Mouse (Mus musculus): ENCODE results near the gene Zfhx3. TPM values are rescaled to one million over a fixed set of nuclear protein-coding genes. Genes with fewer than 3 reads are reported as not detected.

Gene Zfhx3
- polyA plus RNA-seq, 1 experiment from 2014 or later: 13.9 TPM

DNA sequence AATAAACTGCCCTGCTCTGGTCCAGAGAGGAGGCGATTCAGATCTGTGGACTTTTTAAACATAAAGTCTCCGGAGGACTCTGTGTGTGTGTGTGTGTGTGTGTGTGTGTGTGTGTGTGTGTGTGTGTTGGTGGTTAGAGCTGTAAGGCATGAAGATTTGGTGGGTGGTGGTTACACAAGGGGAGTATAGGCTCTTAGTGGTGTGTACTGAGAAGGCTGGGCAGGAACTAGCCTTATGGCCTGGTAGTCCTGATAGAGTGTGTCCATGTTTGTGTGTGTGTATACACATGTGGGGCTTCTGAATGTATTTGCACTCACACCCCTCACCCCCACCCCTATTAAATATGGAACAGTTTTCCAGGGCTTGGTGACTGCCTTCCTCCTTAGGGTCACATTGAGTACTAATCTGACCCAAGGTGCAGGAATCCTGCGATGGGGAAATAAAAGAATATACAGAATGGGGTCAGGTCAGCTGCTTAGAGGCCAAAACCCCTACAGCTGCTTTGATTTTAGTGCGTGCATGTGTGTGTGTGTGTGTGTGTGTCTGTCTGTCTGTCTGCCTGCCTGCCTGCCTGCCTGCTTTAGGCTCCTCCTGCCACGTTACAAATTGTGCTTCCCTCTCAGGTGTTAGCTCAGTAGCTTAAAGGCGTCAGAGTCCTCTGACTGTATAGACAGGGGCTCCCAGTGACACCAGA, 764.6 kb downstream of the Zfhx3 start:
- H3K27me3 ChIP-seq: 0 out of 2 replicates have a peak, but pooled peaks cover 3% of the 10 kb centered on the region
- 43% methylated on average over 6 of the region's 6 CpGs for WGBS
- H3K4me3 ChIP-seq (replicated peaks): peak overlapping the region; percentile 79; the same call in 1 of the 2 replicates
- no peaks in the 10 kb centered on the region for H3K36me3 ChIP-seq
- peaks cover 41% of the 10 kb centered on the region for H3K4me1 ChIP-seq
- H3K27ac ChIP-seq (replicated peaks): peak overlapping the region; percentile 68
- H3K9me3 ChIP-seq (replicated peaks): no peaks in the 10 kb centered on the region
- ATAC-seq (ENCODE audit: insufficient number of reproducible peaks, low FRiP score, low TSS enrichment, low read depth): no peak
- H3K9ac ChIP-seq: no peak overlapping the region
- peak overlapping the region; percentile 10; the same call in 1 of the 2 replicates for H3K4me2 ChIP-seq (replicated peaks)

GRCm38 (mm10) chr8:108707576-108708281, 765.3 kb downstream of the Zfhx3 start:
- 15% methylated on average over 5 of the region's 5 CpGs for WGBS
- H3K27me3 ChIP-seq: no peaks in the 10 kb centered on the region
- no peaks in the 10 kb centered on the region for H3K36me3 ChIP-seq
- 0 out of 2 replicates have a peak, but pooled peaks have one; percentile 8 for ATAC-seq (ENCODE audit: insufficient number of reproducible peaks, low FRiP score, low TSS enrichment, low read depth)
- H3K9ac ChIP-seq: no peak overlapping the region
- no peak overlapping the region for H3K4me3 ChIP-seq (replicated peaks)
- H3K4me1 ChIP-seq: peaks cover 46% of the 10 kb centered on the region
- H3K27ac ChIP-seq (replicated peaks): peak overlapping the region; percentile 68
- peak overlapping the region; percentile 10; the same call in 1 of the 2 replicates for H3K4me2 ChIP-seq (replicated peaks)
- H3K9me3 ChIP-seq (replicated peaks): no peaks in the 10 kb centered on the region

DNA sequence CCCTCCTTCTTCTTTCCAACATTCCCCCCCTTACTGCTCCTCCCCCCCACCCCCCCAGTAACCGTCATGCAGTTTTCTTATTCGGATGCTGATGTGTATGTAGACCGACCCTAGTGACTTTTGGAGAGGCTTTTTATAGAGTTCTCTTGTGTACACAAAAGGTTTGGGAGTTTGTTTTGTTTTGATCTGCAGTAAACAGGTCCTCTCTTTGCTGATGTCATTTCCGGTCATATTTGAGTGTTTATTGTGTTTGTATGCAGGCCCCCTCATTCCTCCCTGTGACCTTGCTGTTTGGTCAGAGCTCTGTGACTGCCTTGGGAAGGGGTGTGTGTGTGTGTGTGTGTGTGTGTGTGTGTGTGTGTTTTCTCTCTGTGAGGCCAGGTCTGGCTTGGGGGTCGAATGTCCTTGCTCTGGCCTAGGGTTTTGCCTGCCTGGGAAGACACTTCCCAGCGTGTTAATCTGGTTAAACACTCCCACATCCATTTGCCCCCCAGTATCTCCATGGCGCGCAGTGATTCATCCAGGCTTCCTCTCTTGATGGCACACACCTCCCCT, 766.5 kb downstream of the Zfhx3 start:
- H3K4me1 ChIP-seq: peaks cover 58% of the 10 kb centered on the region
- H3K4me2 ChIP-seq (replicated peaks): 0 out of 2 replicates have a peak overlapping the region, but pooled peaks have one; percentile 8
- no peaks in the 10 kb centered on the region for H3K36me3 ChIP-seq
- no peaks in the 10 kb centered on the region for H3K9me3 ChIP-seq (replicated peaks)
- no peak for ATAC-seq (ENCODE audit: insufficient number of reproducible peaks, low FRiP score, low TSS enrichment, low read depth)
- no peak overlapping the region for H3K4me3 ChIP-seq (replicated peaks)
- WGBS: 43% methylated on average over 8 of the region's 8 CpGs
- no peaks in the 10 kb centered on the region for H3K27me3 ChIP-seq
- H3K9ac ChIP-seq: no peak overlapping the region
- peak overlapping the region; percentile 69 for H3K27ac ChIP-seq (replicated peaks)

DNA sequence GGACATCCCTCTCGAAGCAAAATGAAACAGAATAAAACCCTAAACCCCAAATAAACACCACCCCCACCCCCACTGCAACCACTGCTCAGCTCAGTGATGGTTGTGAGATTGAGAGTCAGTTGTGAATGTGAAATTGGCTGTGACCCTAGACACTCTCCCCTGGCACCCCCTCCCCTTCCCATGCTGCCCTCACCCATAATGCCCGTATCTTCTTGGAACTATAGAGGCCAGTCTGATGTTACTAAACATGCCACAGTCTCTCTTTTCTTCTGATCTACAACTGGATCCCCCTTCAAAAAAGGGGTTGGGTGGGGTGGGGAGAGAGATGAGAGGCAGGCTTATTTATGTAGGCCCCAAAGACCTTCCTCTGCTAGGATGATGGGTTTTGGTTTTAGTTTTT, 767.0 kb downstream of the Zfhx3 start:
- no peak for ATAC-seq (ENCODE audit: insufficient number of reproducible peaks, low FRiP score, low TSS enrichment, low read depth)
- H3K27ac ChIP-seq (replicated peaks): peak overlapping the region; percentile 39; the same call in 1 of the 2 replicates
- H3K9me3 ChIP-seq (replicated peaks): no peaks in the 10 kb centered on the region
- H3K4me3 ChIP-seq (replicated peaks): no peak overlapping the region
- H3K36me3 ChIP-seq: no peaks in the 10 kb centered on the region
- peaks cover 63% of the 10 kb centered on the region for H3K4me1 ChIP-seq
- H3K9ac ChIP-seq: no peak overlapping the region
- no peak overlapping the region for H3K4me2 ChIP-seq (replicated peaks)
- no peaks in the 10 kb centered on the region for H3K27me3 ChIP-seq
- 53% methylated on average over 2 of the region's 2 CpGs for WGBS

DNA sequence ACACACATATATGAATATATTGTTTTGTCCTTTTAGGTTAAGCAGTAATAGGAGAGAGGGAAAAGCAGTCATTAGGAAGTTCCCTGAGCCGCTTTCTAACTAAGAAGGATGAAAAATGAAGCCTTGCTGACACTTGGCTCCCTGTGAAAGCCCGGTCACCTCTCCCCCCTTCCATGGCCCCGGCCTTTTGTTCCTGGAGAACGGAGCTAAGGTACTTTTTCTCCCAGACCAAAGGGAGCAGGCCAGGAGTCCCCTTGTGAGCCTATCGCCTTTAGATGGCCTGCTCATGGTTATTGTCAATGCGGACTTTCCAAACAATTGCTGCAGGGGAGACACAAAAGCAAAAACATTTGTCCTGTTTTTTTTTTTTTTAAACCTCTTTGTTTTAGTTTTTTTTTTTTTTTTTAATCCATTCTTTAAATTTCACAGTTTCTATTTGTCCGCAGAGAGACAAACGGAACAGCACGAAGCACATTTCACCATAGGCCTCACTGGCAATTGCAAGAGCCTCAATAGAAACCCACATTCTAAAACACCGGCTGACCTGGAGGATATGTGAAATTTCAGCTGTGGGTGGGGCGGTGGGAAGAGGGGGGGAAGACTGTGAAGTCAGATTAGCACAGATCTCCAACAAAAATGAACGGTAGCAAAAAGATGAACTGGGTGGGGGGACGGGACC, 767.6 kb downstream of the Zfhx3 start:
- Histone ChIP-seq H3K27ac (replicated peaks) (0 out of 2 replicates have a peak overlapping the region, but pooled peaks have one; percentile 22), H3K9ac (no peak overlapping the region), H3K4me2 (replicated peaks) (no peak overlapping the region), H3K4me1 (peaks cover 65% of the 10 kb centered on the region), H3K4me3 (replicated peaks) (no peak overlapping the region), H3K27me3 (no peaks in the 10 kb centered on the region), H3K9me3 (replicated peaks) (no peaks in the 10 kb centered on the region), H3K36me3 (no peaks in the 10 kb centered on the region)
- WGBS: 52% methylated on average over 13 of the region's 13 CpGs
- no peak for ATAC-seq (ENCODE audit: insufficient number of reproducible peaks, low FRiP score, low TSS enrichment, low read depth)

DNA sequence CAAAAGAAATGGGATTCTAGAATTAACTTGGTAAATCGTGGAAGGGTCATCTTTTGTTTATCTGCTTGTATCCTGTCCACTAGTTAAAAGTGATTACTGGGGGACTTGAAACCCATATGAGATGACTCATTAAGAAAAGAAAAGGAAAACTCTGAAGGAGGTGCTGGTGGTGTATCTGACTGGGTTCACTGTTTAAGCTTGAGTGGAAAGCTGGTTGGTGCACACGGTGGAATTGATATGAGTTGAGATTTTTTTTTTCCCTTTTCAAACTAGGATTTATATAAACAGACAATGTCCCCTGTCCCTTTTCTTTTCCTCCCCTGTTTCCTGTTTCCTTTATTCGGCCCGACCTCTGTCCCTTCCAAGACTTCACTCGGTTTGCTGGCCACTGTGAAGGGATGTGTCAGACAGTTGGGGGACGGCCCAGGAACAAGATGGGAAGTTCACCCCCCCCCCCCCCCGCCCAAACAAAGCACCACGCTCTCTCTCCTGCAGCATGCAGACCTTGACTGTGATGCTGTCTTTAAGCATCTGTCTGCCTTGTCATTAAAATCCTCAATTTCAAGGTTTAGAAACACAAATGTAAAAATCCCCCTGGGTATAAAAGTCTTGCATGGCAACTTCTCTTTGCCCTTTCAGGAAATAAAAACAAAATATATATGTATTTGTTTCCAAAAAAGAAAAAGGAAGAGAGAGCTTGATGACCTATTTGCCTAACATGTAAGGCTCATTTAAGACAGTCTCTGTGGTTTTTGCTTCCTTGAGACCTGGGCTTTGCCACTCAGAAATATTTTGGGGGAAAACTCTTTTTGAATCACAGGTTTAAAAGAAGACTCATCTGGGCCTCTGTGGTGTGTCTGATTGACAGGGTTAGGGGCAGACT, 768.4 kb downstream of the Zfhx3 start:
- Histone ChIP-seq H3K27ac (replicated peaks) (0 out of 2 replicates have a peak overlapping the region, but pooled peaks have one; percentile 92), H3K4me2 (replicated peaks) (no peak overlapping the region), H3K9me3 (replicated peaks) (no peaks in the 10 kb centered on the region), H3K36me3 (no peaks in the 10 kb centered on the region), H3K27me3 (no peaks in the 10 kb centered on the region), H3K4me3 (replicated peaks) (no peak overlapping the region), H3K4me1 (peaks cover 65% of the 10 kb centered on the region), H3K9ac (no peak overlapping the region)
- no peak for ATAC-seq (ENCODE audit: insufficient number of reproducible peaks, low FRiP score, low TSS enrichment, low read depth)
- 31% methylated on average over 8 of the region's 8 CpGs for WGBS

GRCm38 (mm10) chr8:108711490-108711793, 769.0 kb downstream of the Zfhx3 start:
- ATAC-seq (ENCODE audit: insufficient number of reproducible peaks, low FRiP score, low TSS enrichment, low read depth): no peak
- Histone ChIP-seq H3K4me2 (replicated peaks) (no peak overlapping the region; the same call in 1 of the 2 replicates), H3K27ac (replicated peaks) (0 out of 2 replicates have a peak overlapping the region, but pooled peaks have one; percentile 92), H3K9me3 (replicated peaks) (no peaks in the 10 kb centered on the region), H3K9ac (no peak overlapping the region), H3K27me3 (no peaks in the 10 kb centered on the region), H3K4me3 (replicated peaks) (no peak overlapping the region), H3K36me3 (no peaks in the 10 kb centered on the region), H3K4me1 (peaks cover 70% of the 10 kb centered on the region)
- 32% methylated on average over 5 of the region's 5 CpGs for WGBS

- no peak for ATAC-seq (ENCODE audit: insufficient number of reproducible peaks, low FRiP score, low TSS enrichment, low read depth)
- H3K4me3 ChIP-seq (replicated peaks): no peak overlapping the region
Measured at GRCm38 (mm10) chr8:108712001-108712411, 769.6 kb downstream of the Zfhx3 start.

DNA sequence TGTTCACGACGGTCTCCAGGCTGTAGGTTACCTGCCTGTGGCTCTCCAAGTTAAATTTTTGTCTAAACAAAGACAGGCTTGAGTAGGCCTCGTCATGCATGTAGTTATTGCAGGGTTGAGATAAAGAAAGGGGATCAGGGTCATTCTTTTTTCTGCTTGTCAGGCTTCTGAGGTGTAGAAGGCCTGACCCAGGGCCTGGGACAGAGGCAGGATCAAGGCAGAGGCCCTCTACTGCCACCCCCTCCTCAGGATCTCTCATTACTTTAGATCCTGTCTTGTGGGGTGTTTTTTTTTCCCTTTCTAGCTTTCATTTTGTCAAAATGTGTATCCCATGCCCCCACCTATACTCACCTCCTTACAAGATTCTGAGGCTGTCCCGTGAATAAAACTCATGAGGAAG, 770.2 kb downstream of the Zfhx3 start:
- H3K4me3 ChIP-seq (replicated peaks): no peak overlapping the region
- no peak overlapping the region for H3K9ac ChIP-seq
- no peak for ATAC-seq (ENCODE audit: insufficient number of reproducible peaks, low FRiP score, low TSS enrichment, low read depth)
- peak overlapping the region; percentile 91 for H3K4me2 ChIP-seq (replicated peaks)
- H3K4me1 ChIP-seq: peaks cover 69% of the 10 kb centered on the region
- 54% methylated on average over 4 of the region's 4 CpGs for WGBS
- no peaks in the 10 kb centered on the region for H3K36me3 ChIP-seq
- no peaks in the 10 kb centered on the region for H3K9me3 ChIP-seq (replicated peaks)
- peak overlapping the region; percentile 92 for H3K27ac ChIP-seq (replicated peaks)
- H3K27me3 ChIP-seq: no peaks in the 10 kb centered on the region

More at GRCm38 (mm10) chr8:108712001-108712411, 769.6 kb downstream of the Zfhx3 start:
- Histone ChIP-seq H3K9me3 (replicated peaks) (no peaks in the 10 kb centered on the region), H3K4me2 (replicated peaks) (peak overlapping the region; percentile 91), H3K4me1 (peaks cover 70% of the 10 kb centered on the region), H3K27ac (replicated peaks) (peak overlapping the region; percentile 92), H3K36me3 (no peaks in the 10 kb centered on the region), H3K9ac (no peak overlapping the region), H3K27me3 (no peaks in the 10 kb centered on the region)
- WGBS: 23% methylated on average over 14 of the region's 14 CpGs

GRCm38 (mm10) chr8:108713346-108714142, 771.1 kb downstream of the Zfhx3 start:
- H3K4me1 ChIP-seq: peaks cover 70% of the 10 kb centered on the region
- no peaks in the 10 kb centered on the region for H3K9me3 ChIP-seq (replicated peaks)
- peak overlapping the region; percentile 91 for H3K4me2 ChIP-seq (replicated peaks)
- ATAC-seq (ENCODE audit: insufficient number of reproducible peaks, low FRiP score, low TSS enrichment, low read depth): no peak
- H3K27ac ChIP-seq (replicated peaks): peak overlapping the region; percentile 92
- H3K36me3 ChIP-seq: no peaks in the 10 kb centered on the region
- H3K27me3 ChIP-seq: no peaks in the 10 kb centered on the region
- H3K9ac ChIP-seq: peak overlapping the region; percentile 66
- H3K4me3 ChIP-seq (replicated peaks): peak overlapping the region; percentile 76
- 22% methylated on average over 19 of the region's 19 CpGs for WGBS
